Mouse (Mus musculus) neural tube, embryonic 14.5 days (tissue): Measurements from ENCODE around the gene Syngr2. TPM values are rescaled to one million over a fixed set of nuclear protein-coding genes. Genes with fewer than 3 reads are reported as not detected.
"Not testable (repeated sequence)": the region's sequence is repeated elsewhere in the genome, so short reads cannot be mapped to it uniquely, and the experiment has no call there.

ENCODE experiments used
- ATAC-seq: fragments of 200-750 bp; cut with Nextera tagmentation; 2 replicates; pipeline ENCODE4 v1.8.0; 2017; ENCODE audit warnings: low read depth, mild to moderate bottlenecking, moderate TSS enrichment, moderate library complexity
- H3K27ac ChIP-seq: fragments of 300-500 bp; sonication (generic); 2 replicates; pipeline ENCODE4 v1.5.1; 2014; ENCODE audit warnings: low read depth, mild to moderate bottlenecking, control low read depth, low read length, moderate library complexity, mixed read lengths
- H3K27me3 ChIP-seq: fragments of 300-500 bp; sonication (generic); 2 replicates; pipeline ENCODE4 v1.6.1; 2014; ENCODE audit warnings: low read length; ENCODE audit not compliant: control insufficient read depth, insufficient read depth
- H3K36me3 ChIP-seq: fragments of 300-500 bp; sonication (generic); 2 replicates; pipeline ENCODE4 v1.6.1; 2014; ENCODE audit warnings: low read length, mixed read lengths; ENCODE audit not compliant: control insufficient read depth, insufficient read depth
- H3K4me1 ChIP-seq: fragments of 300-500 bp; sonication (generic); 2 replicates; pipeline ENCODE4 v1.6.1; 2014; ENCODE audit warnings: low read length; ENCODE audit not compliant: control insufficient read depth, insufficient read depth
- H3K4me2 ChIP-seq: fragments of 300-500 bp; sonication (generic); 2 replicates; pipeline ENCODE4 v1.6.1; 2014; ENCODE audit warnings: mild to moderate bottlenecking, low read depth, low read length, control low read depth
- H3K4me3 ChIP-seq: fragments of 300-500 bp; sonication (generic); 2 replicates; pipeline ENCODE4 v1.5.1; 2014; ENCODE audit warnings: low read depth, low read length, control low read depth, mixed read lengths
- H3K9ac ChIP-seq: fragments of 300-500 bp; sonication (generic); replicated peaks from 2 replicates; pipeline ENCODE4 v1.6.1; 2014; ENCODE audit warnings: low read depth, mild to moderate bottlenecking, control low read depth, low read length, mixed read lengths
- H3K9me3 ChIP-seq: fragments of 300-500 bp; sonication (generic); 2 replicates; pipeline ENCODE4 v1.6.1; 2016; ENCODE audit warnings: low read length; ENCODE audit not compliant: control insufficient read depth
- WGBS: fragments of 180-500 bp; shearing (Covaris S2); extraction: QIAGEN DNeasy Blood & Tissue Kit; methylation state at CpG from one replicate; pipeline ENCODE4 v1.1.7; 2014; 5-methylcytosine and 5-hydroxymethylcytosine counted together
- polyA plus RNA-seq: library from polyadenylated mRNA; unstranded; fragments of >200 nt; fragmentation: Nextera tagmentation; extraction: Ambion mirVana; gene quantifications from 2 replicates; pipeline ENCODE4 v1.2.1, GENCODE M21; 2014

Gene Syngr2
- polyA plus RNA-seq, 1 experiment from 2014 or later: 9.7 TPM

DNA sequence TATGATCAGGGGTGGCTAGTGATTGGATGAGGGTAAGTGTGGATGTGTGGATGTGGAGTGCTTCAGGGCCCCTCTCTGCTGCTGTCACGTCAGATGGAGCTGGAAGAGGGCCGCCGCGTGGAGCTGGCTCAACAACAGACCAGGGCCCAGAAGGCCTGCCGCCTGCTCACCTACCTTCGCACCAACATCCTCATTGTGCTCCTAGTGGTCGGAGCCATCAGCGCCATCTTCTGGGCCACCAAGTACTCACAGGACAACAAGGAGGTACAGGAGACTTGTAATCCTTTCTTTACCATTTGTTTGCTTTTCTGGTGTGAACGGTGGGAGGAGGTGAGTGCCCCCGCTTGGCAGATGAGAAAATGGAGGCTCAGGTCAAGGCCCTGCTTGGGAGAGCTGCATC lies 23.2 kb upstream of the Syngr2 start:
- Histone ChIP-seq H3K4me1 (peaks cover 12% of the 10 kb centered on the region; the same call in 1 of the 2 replicates), H3K4me2 (no peak overlapping the region), H3K27ac (no peak overlapping the region), H3K36me3 (no peaks in the 10 kb centered on the region), H3K9me3 (no peaks in the 10 kb centered on the region), H3K27me3 (no peaks in the 10 kb centered on the region; the same call in 1 of the 2 replicates), H3K4me3 (no peak overlapping the region), H3K9ac (no peak overlapping the region)
- ATAC-seq: no peak; the same call in 1 of the 2 replicates
- 13% methylated on average over 10 of the region's 10 CpGs for WGBS

DNA sequence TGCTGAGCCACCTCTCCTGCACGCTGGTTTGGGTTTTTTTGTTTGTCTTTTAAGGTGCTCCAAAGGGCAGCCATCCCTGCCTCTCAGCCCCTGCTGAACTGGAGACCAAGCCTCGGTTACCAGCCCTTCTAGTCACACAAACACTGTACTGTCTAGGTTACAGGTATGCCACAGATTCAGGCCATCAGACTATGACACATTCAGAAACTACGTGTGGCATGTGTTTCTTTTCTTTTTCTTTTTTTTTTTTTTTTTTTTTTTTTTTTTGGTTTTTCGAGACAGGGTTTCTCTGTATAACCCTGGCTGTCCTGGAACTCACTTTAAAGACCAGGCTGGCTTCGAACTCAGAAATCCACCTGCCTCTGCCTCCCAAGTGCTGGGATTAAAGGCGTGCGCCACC lies 21.0 kb upstream of the Syngr2 start:
- not testable (repeated sequence) for H3K9ac ChIP-seq, H3K27ac ChIP-seq, H3K36me3 ChIP-seq, ATAC-seq, H3K4me2 ChIP-seq, H3K9me3 ChIP-seq, H3K27me3 ChIP-seq, H3K4me1 ChIP-seq, H3K4me3 ChIP-seq
- 92% methylated on average over 7 of the region's 7 CpGs for WGBS

DNA sequence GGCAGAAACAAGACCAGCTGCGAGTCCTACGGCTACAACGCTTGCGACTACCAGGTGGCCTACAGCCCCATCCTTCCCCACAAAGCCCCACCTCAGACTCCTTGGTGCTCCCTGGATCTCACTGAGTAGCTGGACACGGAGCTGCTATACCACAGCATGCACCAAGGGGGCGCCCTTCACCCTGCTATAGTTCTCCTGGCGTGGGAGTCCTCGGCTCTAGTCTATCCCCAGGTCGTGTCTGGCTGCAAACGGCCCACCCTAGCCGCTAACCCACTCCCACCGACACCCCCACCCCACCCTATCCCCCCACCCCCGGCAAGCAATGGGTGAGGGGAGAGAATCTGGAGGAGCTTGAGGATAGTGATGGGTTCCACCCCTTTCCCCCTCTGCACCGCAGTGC lies 19.2 kb upstream of the Syngr2 start:
- no peaks in the 10 kb centered on the region for H3K27me3 ChIP-seq
- H3K4me2 ChIP-seq: no peak overlapping the region; the same call in 1 of the 2 replicates
- 0 out of 2 replicates have a peak, but pooled peaks cover 3% of the 10 kb centered on the region for H3K4me1 ChIP-seq
- no peaks in the 10 kb centered on the region for H3K9me3 ChIP-seq
- no peak overlapping the region for H3K4me3 ChIP-seq
- H3K27ac ChIP-seq: no peak overlapping the region
- no peak overlapping the region for H3K9ac ChIP-seq
- WGBS: 7% methylated on average over 14 of the region's 14 CpGs
- ATAC-seq: no peak
- no peaks in the 10 kb centered on the region for H3K36me3 ChIP-seq

DNA sequence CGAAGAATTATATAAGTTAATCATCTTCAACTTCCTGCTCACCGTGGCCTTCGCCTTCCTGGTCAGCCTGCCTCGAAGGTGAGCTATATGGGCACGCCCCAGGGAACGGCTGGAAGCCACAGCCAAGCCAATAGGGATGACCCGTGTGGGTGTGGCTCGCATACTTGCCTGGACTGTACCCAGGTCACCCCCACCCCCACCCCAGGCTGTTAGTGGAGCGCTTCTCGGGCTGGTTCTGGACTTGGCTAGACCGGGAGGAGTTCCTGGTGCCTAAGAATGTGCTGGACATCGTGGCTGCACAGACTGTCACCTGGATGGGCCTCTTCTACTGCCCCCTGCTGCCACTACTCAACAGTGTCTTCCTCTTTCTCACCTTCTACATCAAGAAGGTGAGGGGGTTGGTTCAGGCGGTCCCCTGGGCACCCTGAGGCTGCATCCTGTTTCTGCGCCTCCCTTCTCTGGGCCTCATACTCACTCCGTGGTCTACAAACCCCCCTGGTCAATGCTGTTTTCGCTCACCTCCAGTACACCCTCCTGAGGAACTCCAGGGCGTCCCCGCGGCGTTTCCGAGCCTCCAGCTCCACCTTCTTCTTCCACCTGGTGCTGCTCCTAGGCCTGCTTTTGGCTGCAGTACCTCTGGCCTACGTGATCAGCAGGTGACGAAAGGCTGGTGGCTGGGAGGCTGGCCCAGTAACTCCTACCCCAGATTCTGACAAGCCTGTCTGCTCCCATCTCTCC lies 18.6 kb upstream of the Syngr2 start:
- no peak overlapping the region for H3K9ac ChIP-seq
- H3K27me3 ChIP-seq: no peaks in the 10 kb centered on the region
- H3K36me3 ChIP-seq: no peaks in the 10 kb centered on the region
- H3K9me3 ChIP-seq: no peaks in the 10 kb centered on the region
- H3K27ac ChIP-seq: no peak overlapping the region
- 0 out of 2 replicates have a peak, but pooled peaks cover 3% of the 10 kb centered on the region for H3K4me1 ChIP-seq
- no peak overlapping the region for H3K4me3 ChIP-seq
- H3K4me2 ChIP-seq: no peak overlapping the region; the same call in 1 of the 2 replicates
- ATAC-seq: no peak
- 36% methylated on average over 23 of the region's 23 CpGs for WGBS

DNA sequence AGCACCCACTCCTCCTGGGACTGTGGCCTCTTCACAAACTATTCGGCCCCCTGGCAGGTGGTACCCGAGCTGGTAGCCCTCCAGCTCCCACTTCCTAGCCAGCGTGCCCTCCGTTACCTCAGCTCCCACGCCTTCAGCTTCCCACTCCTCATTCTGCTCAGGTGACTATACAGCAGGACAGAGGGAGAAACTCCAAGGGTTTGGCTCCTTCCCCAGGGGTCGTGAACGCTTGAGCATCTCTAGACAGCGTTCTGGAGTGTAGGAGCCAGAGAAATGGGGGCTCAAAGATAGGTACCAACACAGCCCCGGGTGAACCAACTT lies 18.1 kb upstream of the Syngr2 start:
- H3K4me1 ChIP-seq: 0 out of 2 replicates have a peak, but pooled peaks cover 3% of the 10 kb centered on the region
- H3K36me3 ChIP-seq: no peaks in the 10 kb centered on the region
- H3K9ac ChIP-seq: no peak overlapping the region
- H3K4me3 ChIP-seq: no peak overlapping the region
- 83% methylated on average over 9 of the region's 9 CpGs for WGBS
- no peak for ATAC-seq
- H3K4me2 ChIP-seq: no peak overlapping the region
- no peak overlapping the region for H3K27ac ChIP-seq
- no peaks in the 10 kb centered on the region for H3K9me3 ChIP-seq
- no peaks in the 10 kb centered on the region for H3K27me3 ChIP-seq

DNA sequence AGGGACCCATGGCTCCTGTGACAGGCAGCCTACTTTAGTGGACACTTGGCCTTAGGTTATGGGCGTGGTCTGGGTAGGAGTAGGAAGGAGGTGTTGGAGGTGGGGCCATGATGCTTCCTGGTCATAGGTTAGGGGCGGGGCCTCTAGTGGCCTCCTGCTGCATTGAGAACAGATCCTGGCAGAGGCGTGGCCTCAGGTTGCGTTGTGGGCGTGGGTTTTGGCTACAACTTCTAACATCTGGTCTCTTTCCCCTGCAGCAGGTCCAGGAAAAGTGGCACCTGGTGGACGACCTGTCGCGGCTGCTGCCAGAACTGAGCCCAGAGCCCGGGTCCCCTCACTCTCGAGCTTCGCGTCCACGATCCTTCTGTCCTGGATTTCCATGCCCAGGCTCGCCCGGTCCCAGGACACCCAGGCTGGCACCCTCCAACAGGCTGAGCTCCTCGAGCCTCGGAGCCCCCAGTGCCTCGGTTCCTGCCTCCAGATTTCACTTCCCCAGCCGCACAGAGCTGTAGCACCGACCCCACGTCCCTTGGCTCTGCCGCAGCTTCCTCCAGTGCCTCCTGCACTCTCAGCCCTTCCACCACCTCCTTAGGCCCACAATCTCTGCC lies 17.1 kb upstream of the Syngr2 start:
- Histone ChIP-seq H3K9me3 (no peaks in the 10 kb centered on the region), H3K9ac (no peak overlapping the region), H3K4me1 (0 out of 2 replicates have a peak, but pooled peaks cover 3% of the 10 kb centered on the region), H3K36me3 (no peaks in the 10 kb centered on the region), H3K27me3 (no peaks in the 10 kb centered on the region), H3K27ac (no peak overlapping the region), H3K4me3 (no peak overlapping the region), H3K4me2 (no peak overlapping the region)
- WGBS: 13% methylated on average over 22 of the region's 22 CpGs
- ATAC-seq: no peak

DNA sequence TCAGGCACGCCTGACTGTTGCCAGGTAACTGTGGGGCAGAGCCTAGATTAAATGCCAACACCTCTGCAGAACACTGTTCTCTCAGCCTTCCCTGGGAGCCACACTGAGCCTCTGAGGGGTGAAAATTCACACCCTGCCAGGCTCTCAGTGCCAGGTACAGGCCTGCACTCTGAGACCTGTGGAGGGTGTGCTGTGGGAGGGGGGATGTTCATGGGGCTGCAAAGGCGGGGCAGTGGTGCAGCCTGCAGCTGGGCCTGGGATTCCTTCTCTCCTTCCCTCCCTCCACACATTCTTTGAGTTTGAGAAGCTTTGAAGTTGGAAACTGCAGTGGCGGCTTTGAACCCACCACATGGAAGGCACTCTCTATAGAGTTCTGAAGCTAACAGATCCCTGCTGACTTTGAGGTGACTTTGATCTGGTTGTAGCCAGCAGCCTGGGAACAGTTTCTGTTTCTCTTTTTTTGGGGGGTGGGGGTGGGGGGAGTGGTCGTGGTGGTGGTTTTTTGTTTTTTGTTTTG lies 15.4 kb upstream of the Syngr2 start:
- H3K4me3 ChIP-seq: no peak overlapping the region
- no peaks in the 10 kb centered on the region for H3K9me3 ChIP-seq
- no peaks in the 10 kb centered on the region for H3K36me3 ChIP-seq
- H3K27me3 ChIP-seq: no peaks in the 10 kb centered on the region
- no peak overlapping the region for H3K9ac ChIP-seq
- no peak for ATAC-seq
- WGBS: 56% methylated on average over 4 of the region's 4 CpGs
- 0 out of 2 replicates have a peak, but pooled peaks cover 3% of the 10 kb centered on the region for H3K4me1 ChIP-seq
- no peak overlapping the region for H3K27ac ChIP-seq
- H3K4me2 ChIP-seq: no peak overlapping the region

DNA sequence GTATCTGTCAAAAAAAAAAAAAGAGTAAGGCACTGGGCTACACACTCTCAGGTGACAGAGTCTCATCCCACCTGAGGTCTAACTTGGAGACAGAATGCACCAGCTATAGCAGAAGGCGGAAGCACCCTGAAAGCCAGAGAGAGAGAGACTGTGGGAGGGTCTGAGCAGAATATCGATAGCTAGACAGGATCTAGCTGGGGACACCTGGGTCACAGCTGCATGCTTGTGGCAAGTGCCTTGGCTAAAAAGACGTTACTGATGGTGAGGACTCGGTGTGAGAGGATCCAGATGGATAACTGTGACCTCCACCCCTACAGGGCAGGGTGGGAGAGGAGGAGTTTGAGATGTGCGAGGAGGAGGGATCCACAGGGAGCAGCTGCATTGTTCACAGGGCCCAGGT lies 12.5 kb upstream of the Syngr2 start:
- Histone ChIP-seq H3K36me3 (no peaks in the 10 kb centered on the region), H3K4me2 (no peak overlapping the region), H3K4me3 (no peak overlapping the region), H3K27ac (no peak overlapping the region), H3K9me3 (no peaks in the 10 kb centered on the region), H3K27me3 (no peaks in the 10 kb centered on the region), H3K9ac (no peak overlapping the region), H3K4me1 (no peaks in the 10 kb centered on the region)
- no peak for ATAC-seq
- WGBS: 41% methylated on average over 5 of the region's 5 CpGs

DNA sequence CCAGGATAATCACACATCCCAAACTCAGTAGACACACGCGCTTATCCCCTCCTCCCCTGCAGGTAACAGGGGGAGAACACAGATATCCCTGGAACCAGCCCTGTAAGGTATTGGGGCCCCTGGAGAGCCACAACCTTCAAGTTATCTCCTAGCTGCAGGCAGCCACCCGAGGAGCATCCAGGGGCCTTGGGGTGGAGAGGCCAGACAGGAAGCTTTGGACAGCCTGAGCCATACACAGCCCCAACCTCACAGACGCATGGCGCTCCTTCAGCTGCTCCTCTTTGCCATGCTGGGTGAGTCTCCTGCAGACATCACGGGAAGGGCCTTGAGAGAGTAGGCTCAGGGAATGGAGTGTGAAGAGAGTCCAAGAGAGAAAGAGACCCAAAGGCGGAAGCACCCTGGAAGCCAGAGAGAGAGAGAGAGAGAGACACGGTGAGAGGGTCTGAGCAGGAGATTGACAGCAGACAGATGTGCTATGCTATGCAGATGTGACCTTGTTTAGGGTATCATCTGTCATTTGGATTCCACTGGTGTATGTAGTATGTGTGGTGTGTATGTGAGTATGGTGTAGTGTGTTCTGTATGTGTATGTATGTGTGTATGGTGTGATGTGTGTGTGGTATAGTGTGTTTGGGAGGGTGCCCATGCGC lies 11.8 kb upstream of the Syngr2 start, which contains the start of gene 6030468B19Rik:
Gene 6030468B19Rik (plus strand): TSS at position 150 of the 649 bp plus-strand sequence.
- Histone ChIP-seq H3K9me3 (no peaks in the 10 kb centered on the region), H3K27me3 (no peaks in the 10 kb centered on the region), H3K4me3 (no peak within 1 kb of the TSS), H3K4me2 (no peak within 1 kb of the TSS), H3K27ac (no peak within 1 kb of the TSS), H3K4me1 (no peaks in the 10 kb centered on the region), H3K36me3 (no peaks in the 10 kb centered on the region), H3K9ac (no peak within 1 kb of the TSS)
- ATAC-seq: no peak
- WGBS: 64% methylated on average over 9 of the region's 9 CpGs
